ENCODE assay signal across 9 mouse cellular contexts in genomic region chr14:62464966-62465365, GRCm38 (mm10). TPM values are rescaled to one million over a fixed set of nuclear protein-coding genes. Genes with fewer than 3 reads are reported as not detected.
DNase-seq lines count a peak whose midpoint lies in the region; ATAC-seq lines count a peak whose summit lies in the region.
"Had no signal": no experiment of that assay in that cellular context is flagged by ENCODE, and none has a peak within 500 bp of the region (broad histone marks: within the 10 kb centered on the region; RNA-seq: fewer than 3 reads in every experiment).

No protein-coding gene starts in this region.

- no peak overlapping the region for H3K4me3 ChIP-seq in neural tube, embryonic 12.5 days
- H3K4me3 ChIP-seq in limb, embryonic 10.5 days, result peak overlapping the region; percentile 1; the same call in 1 of the 2 replicates

- peak overlapping the region; percentile 27 for H3K4me2 ChIP-seq in neural tube, embryonic 12.5 days (replicated peaks)

- no peaks in the 10 kb centered on the region for H3K4me1 ChIP-seq in neural tube, embryonic 12.5 days
- H3K4me1 ChIP-seq in limb, embryonic 10.5 days, result peaks cover 10% of the 10 kb centered on the region

- no peak overlapping the region for H3K9ac ChIP-seq in neural tube, embryonic 12.5 days

- H3K27me3 ChIP-seq in neural tube, embryonic 12.5 days (replicated peaks), result no peaks in the 10 kb centered on the region
- peaks cover 8% of the 10 kb centered on the region; the same call in 1 of the 2 replicates for H3K27me3 ChIP-seq in limb, embryonic 10.5 days (ENCODE audit: low read depth, poor library complexity, severe bottlenecking)

- intact Hi-C loops in heart, postnatal 10 days (cut with DNase I), result no loop called here

- no peak overlapping the region for H3K27ac ChIP-seq in neural tube, embryonic 12.5 days
- H3K27ac ChIP-seq in limb, embryonic 10.5 days, result 0 out of 2 replicates have a peak overlapping the region, but pooled peaks have one; percentile 17

- ATAC-seq in neural tube, embryonic 12.5 days (ENCODE audit: low FRiP score, low read depth), result no peak

- 16% methylated on average over 9 of the region's 9 CpGs for WGBS in neural tube, embryonic 12.5 days
- WGBS in limb, embryonic 10.5 days, result 22% methylated on average over 9 of the region's 9 CpGs

- DNase-seq in neural tube, embryonic 10.5 days (ENCODE audit: extremely low spot score, low spot score), result no peak
- peak; percentile 24 for DNase-seq in embryo, embryonic 9.5 days (ENCODE audit: extremely low spot score)
- peak; percentile 44 to 47 for DNase-seq in heart, postnatal 10 days
- DNase-seq in limb, embryonic 10.5 days (ENCODE audit: low spot score), result peak; percentile 34
- no peak for DNase-seq in thymus, adult 18-20 months
- DNase-seq in thymus, postnatal 25 days, result no peak

- H3K36me3 ChIP-seq in neural tube, embryonic 12.5 days, result no peaks in the 10 kb centered on the region
- H3K36me3 ChIP-seq in limb, embryonic 10.5 days, result no peaks in the 10 kb centered on the region

- H3K9me3 ChIP-seq in neural tube, embryonic 12.5 days, result no peaks in the 10 kb centered on the region
- H3K9me3 ChIP-seq in limb, embryonic 10.5 days (replicated peaks), result no peaks in the 10 kb centered on the region

RNA-seq across cellular contexts. Expression of gene Gucy1b2, which starts 8.9 kb away (rescaled TPM):
- 0.19 and 0.27 TPM in 2 replicates for polyA plus RNA-seq in neural tube, embryonic 12.5 days (2016; fragmentation: Nextera tagmentation; extraction: Ambion mirVana)
- not detected for total RNA-seq in heart, postnatal 10 days (2021)
- polyA plus RNA-seq in limb, embryonic 10.5 days (2016; fragmentation: Nextera tagmentation; extraction: Ambion mirVana), result 0.05 and 0.21 TPM in 2 replicates
- polyA plus RNA-seq: large intestine, adult 2 months; spleen, adult 2 months had no signal

Comparison
In these comparisons a context has a peak if more than half of its experiments do, and no peak if none do; other contexts are left out.
1. DNase-seq: peak in embryo, embryonic 9.5 days (single experiment), heart, postnatal 10 days (2 of 2) and limb, embryonic 10.5 days (single experiment); none in neural tube, embryonic 10.5 days (single experiment), thymus, adult 18-20 months (0 of 2) and thymus, postnatal 25 days (single experiment).